Mouse (Mus musculus): ENCODE measurements around the gene BC049730.

DNA sequence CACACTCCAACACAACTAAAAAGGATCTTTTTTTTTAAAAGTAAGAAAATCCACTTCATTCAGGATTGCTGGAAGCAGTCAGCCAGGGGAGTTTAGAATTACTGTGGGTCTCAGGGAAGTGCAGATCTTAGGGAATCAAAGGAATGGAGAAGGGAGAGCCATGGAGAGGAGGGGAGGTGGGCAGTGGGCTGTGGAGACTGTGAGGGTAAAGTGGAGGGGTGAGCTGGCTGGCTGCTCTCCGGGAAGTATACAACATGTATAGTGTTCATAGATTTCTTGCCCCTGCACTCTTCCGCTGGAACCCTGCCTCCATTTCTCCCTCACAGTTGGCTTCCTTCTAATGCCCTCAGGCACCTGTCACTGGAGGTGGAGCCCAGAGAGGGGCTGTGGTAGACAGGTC, 42.6 kb downstream of the BC049730 start:
- no peak for TF ChIP-seq CTCF (IDR thresholded peaks at IDR 0.05; ENCODE audit: low read depth)
- TF ChIP-seq EP300 (IDR thresholded peaks at IDR 0.05; ENCODE audit: low read depth) = no peak
